Mouse (Mus musculus) MEL (cell line): ENCODE results near the gene Fsip1.

Experiments used
- E2F4 ChIP-seq: IDR thresholded peaks from 2 replicates; pipeline ENCODE4 v1.6.1; 2011; ENCODE audit warnings: low read depth, low read length, improper control_type of control experiment, borderline replicate concordance
- TAL1 ChIP-seq: IDR thresholded peaks from 2 replicates; pipeline ENCODE4 v1.6.1; 2012; ENCODE audit warnings: mild to moderate bottlenecking, inconsistent platforms, low read length, moderate library complexity, mixed read lengths

DNA sequence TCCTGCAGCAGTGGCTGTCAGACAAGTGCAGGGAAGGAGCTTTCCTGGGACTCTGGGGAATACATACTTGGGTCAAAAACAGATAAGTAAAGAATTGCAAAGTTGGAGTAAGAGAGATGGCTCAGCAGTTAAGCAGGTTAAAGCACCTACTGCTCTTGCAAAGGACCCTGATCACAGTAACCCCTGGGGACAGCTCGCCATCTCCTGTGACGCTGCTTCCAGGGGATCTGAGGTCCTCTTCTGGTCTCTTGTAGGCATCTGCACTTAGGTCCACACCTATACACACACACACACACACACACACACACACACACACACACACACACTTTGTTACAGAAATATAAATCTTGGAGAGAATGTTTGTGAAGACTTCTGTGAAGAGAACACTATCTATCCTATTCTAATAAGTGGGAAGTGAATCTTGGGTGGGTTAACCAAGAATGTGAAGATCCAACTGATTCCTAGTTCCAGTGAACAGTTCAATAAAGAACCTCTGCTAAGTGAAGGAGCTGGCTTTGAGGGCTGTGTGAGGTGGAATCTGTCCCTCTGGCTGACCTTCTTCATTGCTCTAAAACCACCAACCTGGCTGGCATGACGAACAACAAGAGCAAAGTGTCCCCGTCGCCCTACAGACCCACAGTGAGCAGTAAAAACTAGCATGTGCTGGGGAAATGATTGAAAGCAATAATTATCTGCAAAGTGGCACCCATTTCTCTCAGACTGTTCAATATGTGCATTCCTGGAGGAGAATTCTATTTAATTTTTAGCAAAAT is 129.1 kb downstream of the Fsip1 start:
- TF ChIP-seq TAL1, result no peak
- no peak for TF ChIP-seq E2F4
